Mouse (Mus musculus) CH12.LX (cell line): ENCODE results near the gene Plxna2.

Source experiments
- CTCF ChIP-seq, 2 experiments: IDR thresholded peaks in 1 of 2; conservative IDR thresholded peaks in 1 of 2; 2 replicates each; pipeline ENCODE4 v1.5.1; 2011 to 2012; ENCODE audit warnings: low read depth in 2 of 2, low read length in 2 of 2, improper control_type of control experiment in 1 of 2, inconsistent platforms in 1 of 2, mild to moderate bottlenecking in 1 of 2, moderate library complexity in 1 of 2
- MAFK ChIP-seq: IDR thresholded peaks from 2 replicates; pipeline ENCODE4 v1.6.1; 2011; ENCODE audit warnings: low read length, improper control_type of control experiment; ENCODE audit not compliant: insufficient replicate concordance
- USF1 ChIP-seq: IDR thresholded peaks from 2 replicates; pipeline ENCODE4 v1.6.1; 2014; ENCODE audit warnings: low read depth, mild to moderate bottlenecking, inconsistent platforms, low read length, improper control_type of control experiment

- TF ChIP-seq USF1 (no peak), MAFK (no peak), CTCF (conservative IDR thresholded peaks at IDR 0.05 in 1 of 2, IDR thresholded peaks at IDR 0.05 in 1 of 2; ENCODE audit: low read depth in 2 of 2, low read length in 2 of 2) (no peak)
These were observed 64.0 kb downstream of the Plxna2 start for GRCm38 (mm10) chr1:194682021-194682420.
